Mouse (Mus musculus) frontal cortex, postnatal 10 days (tissue): ENCODE results near the gene Itga2.

ENCODE experiments used
- DNase-seq, 2 experiments: peaks; one replicate each; pipeline ENCODE4 v3.0.0; 2022; ENCODE audit warnings: low spot score in 2 of 2, mixed read lengths in 1 of 2

The Itga2 gene

DNA sequence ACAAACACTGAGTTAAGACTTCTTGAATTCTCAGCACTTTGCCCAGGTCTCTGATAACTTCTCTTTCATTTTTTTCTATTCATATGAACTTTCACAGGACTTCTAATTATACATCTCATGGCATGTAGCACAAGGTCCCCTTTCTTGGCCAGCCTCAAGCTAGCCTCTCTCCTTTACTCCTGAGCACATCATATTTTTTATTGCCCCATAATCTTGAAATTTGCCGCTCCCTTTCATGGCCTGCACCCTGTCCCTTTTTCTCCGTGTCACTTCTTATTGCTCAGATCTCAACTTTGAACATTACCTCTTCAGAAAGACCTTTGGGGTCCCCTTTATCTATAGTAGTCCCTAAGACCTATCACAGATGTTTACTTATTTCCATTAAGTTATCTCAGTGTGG is 109.0 kb downstream of the Itga2 start:
- no peak for DNase-seq

- DNase-seq = no peak
These were observed 113.4 kb downstream of the Itga2 start for GRCm38 (mm10) chr13:114818513-114818912.

DNA sequence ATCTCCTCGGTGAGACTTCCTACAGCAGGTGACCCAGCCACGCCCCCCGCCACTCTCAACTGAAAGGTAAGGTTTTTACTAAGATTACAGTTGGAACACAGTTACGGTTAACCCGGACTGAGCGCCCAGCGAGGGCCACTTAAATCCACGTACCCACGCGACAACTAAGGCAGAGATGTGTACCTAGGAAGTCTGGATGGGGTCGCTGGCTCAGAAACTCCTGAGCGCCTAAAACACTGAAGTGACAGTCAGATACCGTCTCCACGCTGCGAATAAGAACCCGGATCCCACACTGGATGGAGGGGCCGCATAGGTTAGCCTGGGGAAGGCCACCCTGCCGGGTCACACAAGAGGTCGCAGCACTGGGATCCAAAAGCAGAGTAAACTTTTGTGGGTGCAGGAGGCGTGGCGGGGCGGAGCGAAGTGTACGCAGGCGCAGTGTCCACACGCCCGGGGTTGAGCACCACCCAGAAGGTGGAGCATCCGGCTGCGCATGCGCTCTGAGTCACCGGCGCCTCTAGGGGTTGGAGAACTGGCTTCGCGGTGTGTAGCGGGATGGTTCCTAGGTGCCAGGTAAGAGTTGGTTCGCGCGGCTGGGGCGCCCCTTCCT is 114.0 kb downstream of the Itga2 start, which contains the start of gene Mocs2:
TSS of gene Mocs2 (plus strand) at position 486 of the 610 bp plus-strand sequence.
- peak; percentile 76 to 89 for DNase-seq

- no peak for DNase-seq
These were observed 122.2 kb downstream of the Itga2 start for GRCm38 (mm10) chr13:114809624-114810210.

DNA sequence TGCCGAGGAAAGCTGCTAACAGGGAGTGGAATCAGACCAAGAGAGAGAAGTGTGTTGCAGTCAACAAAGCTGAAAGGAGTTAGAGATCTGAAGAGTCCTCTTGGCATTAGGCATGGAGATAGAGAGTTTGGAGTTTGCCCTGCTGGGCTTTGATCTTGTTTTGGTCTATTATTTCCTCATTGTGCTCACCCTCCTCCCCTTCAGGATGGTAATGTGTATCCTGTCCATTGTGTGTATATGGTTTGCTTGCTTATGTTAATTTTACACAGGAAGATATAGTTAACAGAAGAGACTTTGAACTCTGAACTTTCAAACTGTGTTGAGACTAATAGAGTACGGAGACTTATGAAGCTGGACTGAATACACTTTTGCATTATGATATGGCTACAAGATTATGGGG is 128.9 kb downstream of the Itga2 start:
- DNase-seq = no peak

DNA sequence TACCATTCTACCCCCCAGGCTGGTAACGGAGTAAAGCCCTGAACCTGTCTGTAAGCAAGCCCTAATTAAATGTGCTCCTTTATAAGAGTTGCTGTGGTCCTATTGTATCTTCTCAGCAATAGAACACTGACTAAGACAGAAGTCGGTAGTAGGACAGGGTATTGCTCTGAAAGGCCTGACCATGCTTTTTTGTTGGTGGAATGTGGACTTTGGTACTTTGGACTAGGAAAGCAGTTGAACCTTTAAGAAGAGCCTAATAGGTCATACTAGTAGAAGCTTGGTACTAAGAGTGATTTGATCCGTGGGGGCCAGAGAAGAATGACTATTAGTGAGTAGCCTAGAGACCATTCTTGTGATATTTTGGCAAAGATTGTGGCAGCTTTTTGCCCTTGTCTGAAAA is 130.0 kb downstream of the Itga2 start:
- DNase-seq = no peak

DNA sequence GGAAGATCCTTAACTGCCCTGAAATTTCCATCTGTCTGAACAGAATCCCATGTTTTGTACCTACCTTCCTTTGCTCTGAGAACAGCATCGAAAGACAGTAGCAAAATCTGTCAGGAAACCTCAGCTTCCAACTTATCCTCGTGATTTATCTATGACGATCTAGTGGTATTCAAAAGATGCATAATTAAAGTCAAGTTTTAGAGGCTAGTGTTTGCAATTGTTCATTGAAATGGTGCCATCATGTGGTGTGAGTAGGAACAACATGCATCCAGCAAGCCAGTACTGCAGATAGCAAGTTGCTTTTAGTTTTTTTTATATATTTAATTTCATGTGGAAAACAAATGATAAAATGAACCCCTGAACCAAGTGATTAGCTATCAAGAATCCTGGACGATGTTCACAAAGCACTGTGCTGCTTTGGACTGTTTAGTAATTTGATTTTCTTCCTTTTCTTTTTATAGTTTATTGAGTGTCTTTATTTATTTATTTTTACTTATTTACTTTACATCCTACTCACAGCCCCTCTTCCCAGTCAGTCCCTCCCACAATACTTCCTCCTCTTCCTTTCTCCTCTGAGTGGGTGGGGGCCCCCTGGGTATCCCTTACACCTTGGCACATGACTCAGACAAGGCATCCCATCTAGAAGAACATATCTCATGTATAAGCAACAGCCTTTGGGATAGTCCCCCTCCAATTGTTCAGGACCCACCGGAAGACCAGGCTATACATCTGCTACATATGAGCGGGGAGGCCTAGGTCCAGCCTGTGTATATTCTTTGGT is 138.5 kb downstream of the Itga2 start:
- DNase-seq = peak; percentile 16 to 63

DNA sequence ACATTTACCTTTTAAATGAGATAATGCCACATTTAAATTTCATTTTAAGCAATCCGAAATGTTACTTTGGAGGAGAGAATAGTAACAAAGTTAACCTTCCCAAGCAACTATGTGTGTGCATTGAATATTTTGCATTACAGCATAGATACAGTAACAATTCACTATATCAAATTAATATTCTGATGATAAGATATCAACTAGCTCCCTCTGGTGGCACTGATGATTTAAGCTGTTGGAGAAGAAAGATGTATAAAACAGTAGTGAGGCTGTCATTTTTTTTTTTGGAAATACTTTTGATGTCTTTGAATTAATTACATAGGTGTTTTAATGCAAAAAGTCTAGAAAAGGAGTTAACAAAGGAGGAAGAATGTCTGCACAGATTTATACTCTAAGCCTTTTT is 140.4 kb downstream of the Itga2 start:
- DNase-seq = no peak
